Mouse (Mus musculus) urinary bladder, postnatal 4 days (tissue): ENCODE data around the gene Cacna1c.

Source experiments
- DNase-seq, 2 experiments: peaks; one replicate each; pipeline ENCODE4 v3.0.0; 2021 to 2022; ENCODE audit warnings: low spot score in 2 of 2

Cacna1c gene

GRCm38 (mm10) chr6:119009526-119009925 is 186.7 kb downstream of the Cacna1c start:
- DNase-seq = peak in 1 of 2 experiments; percentile 55

- peak in 1 of 2 experiments; percentile 16 for DNase-seq
Measured at GRCm38 (mm10) chr6:119008638-119009166, 187.5 kb downstream of the Cacna1c start.

- DNase-seq = no peak
Measured at GRCm38 (mm10) chr6:119004596-119004995, 191.6 kb downstream of the Cacna1c start.

- no peak for DNase-seq
Measured at GRCm38 (mm10) chr6:119001442-119001841, 194.8 kb downstream of the Cacna1c start.

- DNase-seq = no peak
Measured at GRCm38 (mm10) chr6:119000255-119000654, 196.0 kb downstream of the Cacna1c start.

- DNase-seq = no peak
Measured at GRCm38 (mm10) chr6:118999329-118999875, 196.8 kb downstream of the Cacna1c start.

- no peak for DNase-seq
Measured at GRCm38 (mm10) chr6:118997397-118997796, 198.8 kb downstream of the Cacna1c start.

GRCm38 (mm10) chr6:118994272-118995061 is 201.8 kb downstream of the Cacna1c start:
- no peak for DNase-seq

GRCm38 (mm10) chr6:118992391-118992790 is 203.8 kb downstream of the Cacna1c start:
- DNase-seq = no peak

GRCm38 (mm10) chr6:118989999-118990776 is 206.0 kb downstream of the Cacna1c start:
- DNase-seq = no peak

- DNase-seq = no peak
Measured at GRCm38 (mm10) chr6:118984181-118984901, 211.9 kb downstream of the Cacna1c start.

GRCm38 (mm10) chr6:118983471-118984040 is 212.7 kb downstream of the Cacna1c start:
- DNase-seq = no peak

- no peak for DNase-seq
Measured at GRCm38 (mm10) chr6:118980265-118980664, 216.0 kb downstream of the Cacna1c start.

- DNase-seq = no peak
Measured at GRCm38 (mm10) chr6:118977443-118978271, 218.6 kb downstream of the Cacna1c start.

- no peak for DNase-seq
Measured at GRCm38 (mm10) chr6:118976617-118977016, 219.6 kb downstream of the Cacna1c start.

- DNase-seq = no peak
Measured at GRCm38 (mm10) chr6:118971844-118972531, 224.2 kb downstream of the Cacna1c start.

GRCm38 (mm10) chr6:118968776-118969175 is 227.4 kb downstream of the Cacna1c start:
- DNase-seq = no peak

GRCm38 (mm10) chr6:118966904-118967303 is 229.3 kb downstream of the Cacna1c start:
- DNase-seq = no peak

GRCm38 (mm10) chr6:118965577-118965976 is 230.6 kb downstream of the Cacna1c start:
- DNase-seq = no peak

- no peak for DNase-seq
Measured at GRCm38 (mm10) chr6:118963806-118964205, 232.4 kb downstream of the Cacna1c start.
